ENCODE assay signal across 28 mouse cellular contexts in the genomic region with DNA sequence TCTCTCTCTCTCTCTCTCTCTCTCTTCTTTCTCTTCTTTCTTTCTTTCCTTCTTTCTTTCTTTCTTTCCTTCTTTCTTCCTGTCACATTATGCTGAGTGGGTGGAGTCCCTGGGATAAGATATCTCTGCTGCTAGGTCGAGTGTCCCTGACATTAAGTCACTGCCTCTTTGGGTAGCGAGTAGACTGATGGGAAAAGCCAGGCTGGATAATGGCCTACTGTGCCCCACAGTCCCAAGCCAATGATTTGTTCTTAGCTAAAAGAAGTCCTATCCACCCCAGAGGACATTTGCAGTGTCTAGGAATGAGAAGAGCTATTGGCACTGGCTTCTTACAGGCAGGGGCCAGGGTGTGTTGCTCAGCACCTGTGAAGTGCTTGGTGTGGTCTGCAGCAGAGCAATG.
DNase-seq lines count a peak whose midpoint lies in the region; ATAC-seq lines count a peak whose summit lies in the region.
"Had no signal": no experiment of that assay in that cellular context is flagged by ENCODE, and none has a peak within 500 bp of the region (broad histone marks: within the 10 kb centered on the region; RNA-seq: fewer than 3 reads in every experiment).

No protein-coding gene starts in this region.

- ATAC-seq in frontal cortex, adult (ENCODE audit: low TSS enrichment) = 0 out of 2 replicates have a peak, but pooled peaks have one; percentile 16
- no peak for ATAC-seq in neural tube, embryonic 13.5 days (ENCODE audit: low read depth)
- ATAC-seq: activated CD4-positive, CD25-positive, alpha-beta regulatory T cell, adult 4 months; forebrain, embryonic 15.5 days; intestine, postnatal 0 days had no signal

- H3K27me3 ChIP-seq in neural tube, embryonic 13.5 days = no peaks in the 10 kb centered on the region
- H3K27me3 ChIP-seq: embryonic facial prominence, embryonic 13.5 days; forebrain, embryonic 15.5 days; heart, embryonic 15.5 days; hindbrain, embryonic 15.5 days had no signal

- H3K9ac ChIP-seq in neural tube, embryonic 13.5 days = no peak overlapping the region
- H3K9ac ChIP-seq: embryonic facial prominence, embryonic 13.5 days; forebrain, embryonic 12.5 days; forebrain, embryonic 15.5 days; heart, embryonic 12.5 days; heart, embryonic 15.5 days; hindbrain, embryonic 15.5 days had no signal

- no peak overlapping the region for H3K4me2 ChIP-seq in neural tube, embryonic 13.5 days
- H3K4me2 ChIP-seq: embryonic facial prominence, embryonic 13.5 days; forebrain, embryonic 12.5 days; forebrain, embryonic 15.5 days; heart, embryonic 12.5 days; heart, embryonic 15.5 days; hindbrain, embryonic 15.5 days had no signal

- H3K9me3 ChIP-seq in neural tube, embryonic 13.5 days = 0 out of 2 replicates have a peak, but pooled peaks cover 3% of the 10 kb centered on the region
- H3K9me3 ChIP-seq: embryonic facial prominence, embryonic 10.5 days; embryonic facial prominence, embryonic 13.5 days; forebrain, embryonic 12.5 days; forebrain, embryonic 15.5 days; heart, embryonic 12.5 days; heart, embryonic 15.5 days; hindbrain, embryonic 15.5 days had no signal

- no peak overlapping the region for H3K4me3 ChIP-seq in neural tube, embryonic 13.5 days
- H3K4me3 ChIP-seq: embryonic facial prominence, embryonic 10.5 days; embryonic facial prominence, embryonic 13.5 days; erythroblast, embryonic 14.5 days; forebrain, embryonic 12.5 days; forebrain, embryonic 15.5 days; gastrocnemius, adult 2 months; heart, embryonic 12.5 days; heart, embryonic 15.5 days; hindbrain, embryonic 10.5 days; hindbrain, embryonic 15.5 days had no signal

- WGBS in neural tube, embryonic 13.5 days = 66% methylated on average over 2 of the region's 2 CpGs

- peak; percentile 35 to 69 for DNase-seq in adrenal gland, adult (ENCODE audit: inconsistent age in 2 of 2, low spot score in 1 of 2)
- no peak for DNase-seq in adrenal gland, postnatal 14 days
- no peak for DNase-seq in frontal cortex, postnatal 36 days (ENCODE audit: low spot score in 2 of 2)
- no peak for DNase-seq in neural tube, embryonic 10.5 days (ENCODE audit: extremely low spot score, low spot score)
- DNase-seq: adrenal gland, adult 8-10 months; cerebellum, adult 11-12 months; cerebellum, adult 8-10 months; cerebellum, postnatal 10 days; cerebellum, postnatal 36 days; embryo, embryonic 11 days; gastrocnemius, adult 2 months; gastrocnemius, postnatal 14 days; heart, adult 18-20 months; heart, postnatal 10 days; heart, postnatal 36 days had no signal

- H3K36me3 ChIP-seq in neural tube, embryonic 13.5 days = no peaks in the 10 kb centered on the region
- H3K36me3 ChIP-seq: embryonic facial prominence, embryonic 10.5 days; embryonic facial prominence, embryonic 13.5 days; forebrain, embryonic 12.5 days; forebrain, embryonic 15.5 days; heart, embryonic 12.5 days; heart, embryonic 15.5 days; hindbrain, embryonic 10.5 days; hindbrain, embryonic 15.5 days had no signal

- peak overlapping the region; percentile 14; the same call in 1 of the 2 replicates for H3K27ac ChIP-seq in neural tube, embryonic 13.5 days (replicated peaks)
- H3K27ac ChIP-seq: embryonic facial prominence, embryonic 10.5 days; embryonic facial prominence, embryonic 13.5 days; forebrain, embryonic 12.5 days; forebrain, embryonic 15.5 days; gastrocnemius, adult 2 months; hindbrain, embryonic 10.5 days; hindbrain, embryonic 15.5 days had no signal

- 0 out of 2 replicates have a peak, but pooled peaks cover 6% of the 10 kb centered on the region for H3K4me1 ChIP-seq in neural tube, embryonic 13.5 days (replicated peaks)
- H3K4me1 ChIP-seq: embryonic facial prominence, embryonic 13.5 days; forebrain, embryonic 12.5 days; hindbrain, embryonic 15.5 days had no signal

Comparison
In these comparisons a context has a peak if more than half of its experiments do, and no peak if none do; other contexts are left out.
1. DNase-seq: peak in adrenal gland, adult (2 of 2); none in adrenal gland, postnatal 14 days (single experiment), frontal cortex, postnatal 36 days (0 of 2) and neural tube, embryonic 10.5 days (single experiment).